Mouse (Mus musculus) ovary, postnatal 36 days (tissue): ENCODE data around the gene Tas2r123.

Experiments used
- DNase-seq: peaks from one replicate; pipeline ENCODE4 v3.0.0; 2022; ENCODE audit warnings: low spot score, mixed read lengths

Gene Tas2r123

GRCm38 (mm10) chr6:132846842-132847241, at the start of gene Tas2r123:
TSS of gene Tas2r123 (plus strand) at chr6:132847142.
- DNase-seq: no peak

DNA sequence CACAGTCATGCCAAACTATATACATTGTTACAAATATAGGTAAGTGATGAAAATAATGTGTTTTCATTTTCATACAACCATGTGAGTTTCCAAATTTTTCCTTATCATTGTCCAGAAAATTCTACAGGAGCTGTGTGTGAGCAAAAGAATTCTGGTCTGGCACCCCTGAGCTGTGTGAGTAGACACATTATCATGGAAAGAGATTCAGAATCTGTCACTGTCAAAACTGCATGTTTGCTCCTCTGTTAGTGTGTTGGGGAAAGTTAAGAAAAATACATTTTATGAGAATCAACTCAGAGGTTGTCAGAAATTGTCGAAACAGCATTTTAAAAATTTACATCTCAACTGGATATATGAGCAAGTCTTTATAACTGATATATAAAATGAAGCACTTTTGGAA, 44.4 kb upstream of the Tas2r123 start, which contains the start of gene Tas2r117:
Tas2r117 (plus strand) TSS at position 301 of the 400 bp plus-strand sequence.
- no peak for DNase-seq

- no peak for DNase-seq
These were observed 8.2 kb downstream of the Tas2r123 start, which contains the start of gene Tas2r116 for GRCm38 (mm10) chr6:132855138-132855537. TSS of gene Tas2r116 (plus strand) at chr6:132855438.

DNA sequence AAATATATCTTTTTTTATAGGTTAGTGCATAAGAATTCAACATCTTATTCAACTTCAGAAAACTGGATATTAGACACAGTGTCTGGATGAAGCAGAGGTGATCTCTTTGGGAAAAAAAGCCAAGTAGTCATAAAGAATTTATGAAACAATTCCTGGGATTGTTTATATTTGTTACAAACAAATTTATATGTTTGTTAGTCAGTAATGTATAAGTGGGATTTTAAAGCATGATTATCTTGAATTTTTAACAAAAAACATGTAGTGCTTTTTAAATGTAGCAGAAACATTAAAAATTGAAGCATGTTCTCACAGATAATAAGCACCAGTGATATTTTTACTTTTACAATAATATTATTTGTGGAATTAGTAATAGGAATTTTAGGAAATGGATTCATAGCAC, 20.8 kb downstream of the Tas2r123 start, which contains the start of gene Tas2r110:
Tas2r110 (plus strand) TSS at position 301 of the 400 bp plus-strand sequence.
- no peak for DNase-seq

DNA sequence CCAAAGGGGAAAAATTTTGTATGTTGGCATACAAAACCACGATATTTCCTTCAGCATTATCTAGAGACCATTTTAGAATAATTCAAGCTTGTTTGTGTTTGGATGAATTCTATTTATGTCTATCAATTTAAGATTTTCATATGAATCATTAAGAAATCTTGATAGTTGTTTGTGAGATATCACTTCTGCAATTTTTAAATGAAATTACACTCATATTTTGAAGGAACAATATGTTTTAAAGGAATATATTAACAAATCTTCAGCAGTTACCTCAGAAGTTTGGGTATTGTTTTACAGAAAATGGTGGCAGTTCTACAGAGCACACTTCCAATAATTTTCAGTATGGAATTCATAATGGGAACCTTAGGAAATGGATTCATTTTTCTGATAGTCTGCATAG, 45.8 kb downstream of the Tas2r123 start, which contains the start of gene Tas2r113:
Tas2r113 (plus strand) TSS at position 301 of the 400 bp plus-strand sequence.
- DNase-seq: no peak
